Mouse (Mus musculus) colon, adult 2 months (tissue): ENCODE measurements around the gene Adat1. TPM values are rescaled to one million over a fixed set of nuclear protein-coding genes. Genes with fewer than 3 reads are reported as not detected.

Experiments
- polyA plus RNA-seq: library from polyadenylated mRNA; depleted of rRNA; stranded (reverse); fragments of >200 nt; gene quantifications from 2 replicates; pipeline ENCODE4 v1.2.3, GENCODE M21; 2012; rRNA removed

The Adat1 gene
- polyA plus RNA-seq = 1.6 and 1.8 TPM in 2 replicates

DNA sequence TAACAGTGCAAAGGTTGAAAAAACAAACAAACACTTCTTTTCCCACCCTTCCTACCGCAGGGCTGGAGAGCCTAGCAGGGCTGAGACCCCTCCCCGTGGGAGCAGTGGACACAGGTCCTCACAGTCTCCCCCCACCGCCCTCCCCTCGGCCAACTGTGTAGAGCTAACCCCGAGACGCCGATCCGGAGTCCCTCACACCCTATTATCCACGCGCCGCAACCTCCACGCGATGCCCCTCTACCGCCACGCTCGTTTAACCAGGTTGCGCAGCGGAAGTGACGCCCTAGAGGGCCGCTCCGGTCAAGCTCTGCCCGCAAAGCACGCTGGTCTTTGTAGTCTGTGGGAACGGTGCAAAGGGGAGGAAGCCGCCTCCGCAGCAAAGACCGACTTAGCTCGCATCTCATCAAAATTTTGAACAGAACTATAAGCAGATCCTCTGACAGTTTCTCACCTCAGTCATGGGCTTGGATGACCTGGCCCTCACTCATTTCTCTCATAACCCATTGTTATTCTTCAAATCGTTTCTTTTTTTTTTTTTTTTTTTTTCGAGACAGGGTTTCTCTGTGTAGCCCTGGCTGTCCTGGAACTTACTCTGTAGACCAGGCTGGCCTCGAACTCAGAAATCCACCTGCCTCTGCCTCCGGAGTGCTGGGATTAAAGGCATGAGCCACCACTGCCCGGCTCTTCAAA, at the start of gene Adat1:
TSS of gene Adat1 (minus strand) at position 290 of the 690 bp plus-strand sequence.

DNA sequence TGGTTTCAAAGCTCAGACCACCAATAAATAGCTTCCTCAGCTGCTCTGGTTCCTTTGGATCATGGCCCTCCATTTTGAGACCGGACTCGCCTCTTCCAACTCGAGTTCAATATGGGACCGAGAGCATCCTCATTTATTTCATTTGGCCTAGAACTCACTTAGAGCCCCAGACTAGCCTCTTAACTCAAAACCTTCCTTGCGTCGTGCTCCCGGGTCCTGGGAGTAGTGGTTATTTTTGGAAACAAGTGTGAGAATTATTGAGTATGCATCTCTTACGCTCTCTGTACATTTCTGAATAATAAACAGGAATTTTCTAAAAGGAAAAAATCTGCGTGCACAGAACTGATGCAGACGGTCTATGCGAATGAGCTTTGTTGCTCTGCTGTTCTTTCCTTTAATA, 22.8 kb upstream of the Adat1 start, which contains the start of gene Gm6793:
TSS of gene Gm6793 (minus strand) at position 101 of the 400 bp plus-strand sequence.

DNA sequence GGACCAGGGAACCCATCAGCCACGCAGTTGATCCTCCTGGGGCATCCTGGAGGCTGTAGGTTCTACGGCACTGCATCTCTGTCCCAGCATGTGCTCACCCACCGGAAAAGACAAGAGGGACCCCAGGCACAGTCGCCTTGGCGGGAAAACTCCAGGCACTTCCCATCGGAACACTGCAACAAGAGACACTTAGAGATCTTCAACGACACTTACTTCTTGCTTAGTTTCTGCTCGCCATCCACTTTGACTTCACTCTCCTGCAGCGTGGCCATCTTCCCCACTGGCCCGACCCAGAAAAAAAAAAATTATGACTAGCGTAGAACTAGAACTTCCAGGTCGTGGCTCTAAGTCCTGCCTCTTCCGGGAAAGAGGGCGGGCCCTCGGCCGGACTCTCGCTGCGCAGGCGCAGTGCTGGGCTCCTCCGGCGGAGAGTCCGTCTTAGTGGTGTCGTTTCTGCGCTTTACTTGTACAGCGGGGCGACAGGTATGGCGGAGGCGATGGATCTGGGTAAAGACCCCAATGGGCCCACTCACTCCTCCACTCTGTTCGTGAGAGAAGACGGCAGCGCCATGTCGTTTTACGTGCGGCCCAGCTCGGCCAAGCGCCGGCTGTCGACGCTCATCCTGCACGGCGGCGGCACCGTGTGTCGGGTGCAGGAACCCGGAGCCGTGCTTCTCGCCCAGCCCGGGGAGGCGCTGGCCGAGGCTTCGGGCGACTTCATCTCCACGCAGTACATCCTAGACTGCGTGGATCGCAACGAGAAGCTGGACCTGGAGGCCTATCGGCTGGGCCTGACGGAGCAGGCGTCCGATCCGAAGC, 19.1 kb upstream of the Adat1 start, which contains the start of the genes Kars and Terf2ip:
TSS of gene Kars (minus strand) at position 327 of the 819 bp plus-strand sequence.
TSS of gene Terf2ip (plus strand) at position 402 of the 819 bp plus-strand sequence.

DNA sequence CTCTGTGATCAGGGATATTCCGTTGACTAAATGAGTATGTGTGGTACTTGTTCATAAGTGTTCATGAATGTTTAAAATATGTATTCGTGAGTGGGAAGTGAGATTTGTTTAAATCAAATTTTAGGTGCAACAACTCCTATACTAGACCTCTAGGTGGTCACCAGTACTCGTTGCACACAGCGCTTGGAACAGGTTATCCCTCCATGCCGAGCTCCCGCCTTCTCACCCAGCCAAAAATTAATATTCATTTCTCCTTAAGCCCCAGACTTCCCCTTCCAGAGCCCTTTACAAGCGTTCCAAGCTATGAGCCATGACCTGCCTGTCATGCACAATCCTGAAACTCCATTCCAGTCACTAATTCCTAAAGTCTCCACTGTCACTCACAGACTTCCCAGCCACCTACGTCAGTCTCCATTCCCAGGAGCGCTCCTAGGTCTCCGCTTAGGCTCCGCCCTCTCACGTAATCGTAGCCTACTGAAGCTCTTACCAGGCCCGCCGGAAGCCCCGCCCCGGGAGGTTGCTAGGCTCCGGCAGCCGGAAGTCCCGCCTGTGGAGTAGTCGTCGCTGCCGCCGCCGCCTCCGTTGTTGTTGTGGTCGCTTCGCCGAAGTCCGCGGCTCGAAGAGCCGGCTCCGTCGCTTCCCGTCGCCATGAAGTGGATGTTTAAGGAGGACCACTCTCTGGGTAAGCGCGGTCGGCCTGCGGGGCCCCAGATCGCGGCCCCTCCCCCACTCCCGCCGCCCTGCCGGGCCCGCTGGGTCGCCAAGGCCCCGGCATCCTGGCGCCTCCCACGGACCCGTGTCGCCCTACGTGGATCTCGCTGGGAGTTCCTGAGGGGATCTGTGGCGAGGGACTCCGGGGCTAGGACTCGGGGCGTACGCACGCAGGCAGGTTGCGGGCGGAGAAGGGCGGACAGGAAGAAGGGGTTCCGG, 51.7 kb downstream of the Adat1 start, which contains the start of gene Gabarapl2:
TSS of gene Gabarapl2 (plus strand) at position 533 of the 930 bp plus-strand sequence.

DNA sequence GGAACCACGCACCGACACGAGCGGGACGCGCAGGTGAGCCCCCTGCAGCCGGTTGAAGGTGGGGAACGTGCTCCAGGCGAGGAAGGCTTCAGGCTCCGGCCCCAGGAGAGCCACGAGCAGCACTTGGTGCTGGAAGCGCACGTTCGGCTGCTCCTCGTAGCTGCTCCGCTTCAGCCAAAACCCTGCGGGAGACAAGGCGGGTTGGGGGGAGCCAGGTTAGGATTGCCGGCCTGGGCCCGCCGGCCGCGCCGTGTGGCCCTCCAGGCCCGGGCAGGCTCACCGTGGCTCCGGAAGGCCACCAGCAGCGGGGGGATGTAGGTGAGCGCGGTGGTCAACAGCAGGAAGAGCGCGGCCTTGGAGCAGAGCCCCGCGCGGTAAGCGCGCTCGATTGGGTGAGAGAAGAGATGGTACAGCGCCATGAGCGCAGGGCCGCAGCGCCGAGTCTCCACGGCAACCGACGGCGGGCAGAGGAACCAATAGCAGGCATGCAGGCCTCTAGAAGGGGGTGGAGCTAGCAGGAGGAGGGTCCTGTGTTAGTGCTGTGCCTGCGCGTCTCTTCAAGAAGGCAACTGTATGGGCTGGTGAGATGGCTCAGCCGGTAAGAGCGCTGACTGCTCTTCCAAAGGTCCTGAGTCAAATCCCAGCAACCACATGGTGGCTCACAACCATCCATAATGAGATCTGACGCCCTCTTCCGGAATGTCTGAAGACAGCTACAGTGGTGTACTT, 58.6 kb downstream of the Adat1 start, which contains the start of gene Tmem231:
TSS of gene Tmem231 (minus strand) at position 534 of the 729 bp plus-strand sequence.

Other genes starting within 250 kb of the Adat1 start
- gene Bcar1, start 248.5 kb downstream of the Adat1 start, polyA plus RNA-seq = 121 and 122 TPM in 2 replicates
- 1.8 and 2.1 TPM in 2 replicates for gene Cfdp1, start 138.0 kb downstream of the Adat1 start, polyA plus RNA-seq
- gene Tmem170, start 115.6 kb downstream of the Adat1 start, polyA plus RNA-seq = 4.5 and 5.3 TPM in 2 replicates
- gene Chst5, start 81.9 kb downstream of the Adat1 start, polyA plus RNA-seq = 2.0 TPM in 2 replicates
- gene Tmem231, start 58.4 kb downstream of the Adat1 start, polyA plus RNA-seq = 4.2 and 5.7 TPM in 2 replicates
- 20.5 and 23.9 TPM in 2 replicates for gene Gabarapl2, start 51.6 kb downstream of the Adat1 start, polyA plus RNA-seq
- gene Kars, start 19.0 kb upstream of the Adat1 start, polyA plus RNA-seq = 37.6 and 47.0 TPM in 2 replicates
- 9.7 and 12.3 TPM in 2 replicates for gene Terf2ip, start 19.1 kb upstream of the Adat1 start, polyA plus RNA-seq
- gene Gm6793, start 22.7 kb upstream of the Adat1 start, polyA plus RNA-seq = not detected in 2 replicates